Mouse (Mus musculus): Measurements from ENCODE around the gene Sap30bp. TPM values are rescaled to one million over a fixed set of nuclear protein-coding genes. Genes with fewer than 3 reads are reported as not detected.

The Sap30bp gene
- polyA plus RNA-seq, 1 experiment, result 69.8 TPM

- DNase-seq (ENCODE audit: low read depth), result peak; percentile 81
- TF ChIP-seq POLR2A (IDR thresholded peaks at IDR 0.05; ENCODE audit: borderline replicate concordance, extremely low read depth, insufficient read depth, insufficient read length, poor library complexity, severe bottlenecking), result no peak
- peak; percentile 49 for TF ChIP-seq CTCF (IDR thresholded peaks at IDR 0.05; ENCODE audit: borderline replicate concordance, extremely low read depth, insufficient read depth, insufficient read length)
Observed at GRCm38 (mm10) chr11:116004840-116005700, 72.0 kb downstream of the Sap30bp start.

- no peak for DNase-seq (ENCODE audit: low read depth)
- TF ChIP-seq POLR2A (IDR thresholded peaks at IDR 0.05; ENCODE audit: borderline replicate concordance, extremely low read depth, insufficient read depth, insufficient read length, poor library complexity, severe bottlenecking) (no peak), CTCF (IDR thresholded peaks at IDR 0.05; ENCODE audit: borderline replicate concordance, extremely low read depth, insufficient read depth, insufficient read length) (no peak)
Observed at GRCm38 (mm10) chr11:116005701-116006419, 72.8 kb downstream of the Sap30bp start.

GRCm38 (mm10) chr11:116007095-116007850, 74.2 kb downstream of the Sap30bp start:
- no peak for TF ChIP-seq CTCF (IDR thresholded peaks at IDR 0.05; ENCODE audit: borderline replicate concordance, extremely low read depth, insufficient read depth, insufficient read length)
- TF ChIP-seq POLR2A (IDR thresholded peaks at IDR 0.05; ENCODE audit: borderline replicate concordance, extremely low read depth, insufficient read depth, insufficient read length, poor library complexity, severe bottlenecking), result no peak
- no peak for DNase-seq (ENCODE audit: low read depth)

GRCm38 (mm10) chr11:116008411-116008810, 75.3 kb downstream of the Sap30bp start:
- no peak for DNase-seq (ENCODE audit: low read depth)
- TF ChIP-seq POLR2A (IDR thresholded peaks at IDR 0.05; ENCODE audit: borderline replicate concordance, extremely low read depth, insufficient read depth, insufficient read length, poor library complexity, severe bottlenecking) (no peak), CTCF (IDR thresholded peaks at IDR 0.05; ENCODE audit: borderline replicate concordance, extremely low read depth, insufficient read depth, insufficient read length) (no peak)

GRCm38 (mm10) chr11:116008832-116009375, 75.8 kb downstream of the Sap30bp start:
- no peak for TF ChIP-seq POLR2A (IDR thresholded peaks at IDR 0.05; ENCODE audit: borderline replicate concordance, extremely low read depth, insufficient read depth, insufficient read length, poor library complexity, severe bottlenecking)
- TF ChIP-seq CTCF (IDR thresholded peaks at IDR 0.05; ENCODE audit: borderline replicate concordance, extremely low read depth, insufficient read depth, insufficient read length), result no peak

GRCm38 (mm10) chr11:116009661-116010060, 76.6 kb downstream of the Sap30bp start:
- peak; percentile 54 for DNase-seq (ENCODE audit: low read depth)

More at GRCm38 (mm10) chr11:116008832-116009375, 75.8 kb downstream of the Sap30bp start:
- DNase-seq (ENCODE audit: low read depth), result no peak

GRCm38 (mm10) chr11:116010146-116010545, 77.1 kb downstream of the Sap30bp start:
- DNase-seq (ENCODE audit: low read depth), result no peak
- TF ChIP-seq CTCF (IDR thresholded peaks at IDR 0.05; ENCODE audit: borderline replicate concordance, extremely low read depth, insufficient read depth, insufficient read length) (no peak), POLR2A (IDR thresholded peaks at IDR 0.05; ENCODE audit: borderline replicate concordance, extremely low read depth, insufficient read depth, insufficient read length, poor library complexity, severe bottlenecking) (no peak)

More at GRCm38 (mm10) chr11:116009661-116010060, 76.6 kb downstream of the Sap30bp start:
- TF ChIP-seq POLR2A (IDR thresholded peaks at IDR 0.05; ENCODE audit: borderline replicate concordance, extremely low read depth, insufficient read depth, insufficient read length, poor library complexity, severe bottlenecking) (no peak), CTCF (IDR thresholded peaks at IDR 0.05; ENCODE audit: borderline replicate concordance, extremely low read depth, insufficient read depth, insufficient read length) (no peak)

GRCm38 (mm10) chr11:116010948-116011347, 77.9 kb downstream of the Sap30bp start:
- no peak for DNase-seq (ENCODE audit: low read depth)
- TF ChIP-seq POLR2A (IDR thresholded peaks at IDR 0.05; ENCODE audit: borderline replicate concordance, extremely low read depth, insufficient read depth, insufficient read length, poor library complexity, severe bottlenecking) (no peak), CTCF (IDR thresholded peaks at IDR 0.05; ENCODE audit: borderline replicate concordance, extremely low read depth, insufficient read depth, insufficient read length) (no peak)

GRCm38 (mm10) chr11:116011529-116012261, 78.6 kb downstream of the Sap30bp start:
- no peak for DNase-seq (ENCODE audit: low read depth)
- TF ChIP-seq POLR2A (IDR thresholded peaks at IDR 0.05; ENCODE audit: borderline replicate concordance, extremely low read depth, insufficient read depth, insufficient read length, poor library complexity, severe bottlenecking) (no peak), CTCF (IDR thresholded peaks at IDR 0.05; ENCODE audit: borderline replicate concordance, extremely low read depth, insufficient read depth, insufficient read length) (no peak)
